Mouse (Mus musculus): ENCODE data around the gene Dcaf11.

Dcaf11 gene

DNA sequence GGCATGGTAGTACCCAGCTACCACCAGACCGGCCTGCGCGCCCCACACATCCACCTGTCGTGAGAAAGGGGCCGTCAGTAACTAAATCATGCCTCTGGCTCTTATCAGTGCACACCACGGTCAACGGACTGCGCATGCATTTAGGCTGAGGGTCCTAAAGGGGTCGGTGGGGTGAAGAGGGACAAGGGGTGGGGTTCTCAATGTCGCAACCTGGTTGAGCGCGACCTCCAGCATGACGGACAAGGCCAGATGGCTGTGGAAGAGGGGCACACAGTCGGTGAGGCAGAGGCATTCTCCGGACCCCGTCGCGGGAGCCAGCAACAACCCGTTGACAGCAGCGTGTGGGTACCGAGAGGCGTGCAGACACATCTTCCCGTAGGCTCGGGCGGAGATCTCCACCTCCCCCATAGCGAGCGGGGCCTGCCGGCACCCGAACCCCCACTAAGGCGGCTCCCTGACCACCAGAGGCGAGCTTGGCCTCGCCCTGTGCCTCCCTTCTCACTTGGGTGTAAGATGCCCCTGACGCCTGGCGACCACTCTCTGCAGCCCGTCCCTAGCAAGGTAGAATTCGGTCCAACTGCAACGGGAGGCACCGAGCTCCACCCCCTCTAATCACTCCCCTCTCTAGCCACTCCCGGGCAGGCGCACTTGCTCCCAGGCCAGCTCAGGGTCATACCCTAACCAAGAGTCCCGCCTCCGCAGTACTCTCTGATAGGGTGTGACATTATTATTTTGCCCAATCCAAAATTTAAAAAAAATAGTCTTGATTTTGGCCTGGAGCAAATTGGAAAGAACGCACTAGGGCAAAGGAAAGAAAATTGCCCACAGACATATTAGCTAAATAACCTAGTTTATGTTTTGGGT lies 25.1 kb downstream of the Dcaf11 start, which contains the start of gene Emc9:
Emc9 (minus strand) TSS at position 601 of the 864 bp plus-strand sequence.
- peak; percentile 80 for DNase-seq (ENCODE audit: inconsistent ontology term)

DNA sequence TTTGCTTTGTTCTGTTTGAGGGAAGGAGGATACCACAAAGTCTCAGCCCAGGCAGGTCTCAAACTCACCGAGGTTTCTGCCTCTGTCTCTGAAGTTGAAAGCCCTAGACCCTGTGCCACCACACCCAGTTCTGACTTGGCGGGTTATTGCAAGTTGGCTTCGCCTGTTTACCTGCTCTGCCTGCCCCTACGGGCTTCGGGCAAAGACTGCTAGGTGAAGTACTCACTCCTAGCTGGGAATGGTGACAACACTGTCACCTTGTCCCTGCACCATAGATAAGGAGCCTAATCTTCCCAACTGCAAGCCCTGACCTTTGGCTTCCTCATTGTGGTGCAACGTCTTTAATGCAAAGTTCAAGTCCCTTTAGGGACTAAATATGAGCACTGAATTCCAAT lies 25.8 kb downstream of the Dcaf11 start:
- no peak for DNase-seq (ENCODE audit: inconsistent ontology term)

DNA sequence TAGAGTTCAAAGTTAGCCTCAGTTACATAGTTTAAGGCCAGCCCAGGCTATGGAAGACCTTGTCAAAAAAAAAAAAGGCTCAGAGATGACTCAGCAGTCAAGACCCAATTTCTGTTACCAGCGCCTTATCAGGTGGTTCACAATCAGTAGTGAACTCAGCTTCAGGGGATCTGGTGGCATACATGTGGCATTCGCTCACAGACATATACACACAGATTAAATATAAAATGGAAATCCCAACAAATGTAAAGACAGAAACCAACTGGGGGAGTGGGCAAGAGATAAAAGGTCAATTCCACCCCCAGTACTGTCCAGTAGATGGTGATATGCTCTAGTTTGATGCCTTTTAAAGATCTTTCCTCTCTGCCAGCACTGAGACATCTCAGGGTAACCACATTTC lies 26.3 kb downstream of the Dcaf11 start:
- DNase-seq (ENCODE audit: inconsistent ontology term) = no peak

DNA sequence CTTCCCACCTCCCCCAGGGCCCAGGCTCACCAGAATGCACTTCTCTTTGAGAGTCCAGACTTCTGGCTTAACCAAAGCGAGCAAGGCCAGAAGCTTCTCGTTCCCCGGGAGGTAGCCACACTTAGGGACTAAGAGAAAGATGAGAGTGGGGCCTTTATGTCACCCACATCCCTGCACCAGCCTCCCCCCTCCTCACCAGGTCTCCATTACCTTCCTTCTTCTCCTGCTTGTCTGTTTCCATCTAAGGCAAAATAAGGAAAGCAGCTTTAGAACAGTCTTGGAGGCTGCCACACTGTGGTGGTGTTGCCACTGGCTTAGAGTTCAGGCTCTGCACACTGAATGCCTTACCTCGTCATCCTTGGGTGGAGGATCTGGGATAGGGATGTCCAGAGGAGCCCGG lies 29.5 kb downstream of the Dcaf11 start:
- DNase-seq (ENCODE audit: inconsistent ontology term) = no peak

DNA sequence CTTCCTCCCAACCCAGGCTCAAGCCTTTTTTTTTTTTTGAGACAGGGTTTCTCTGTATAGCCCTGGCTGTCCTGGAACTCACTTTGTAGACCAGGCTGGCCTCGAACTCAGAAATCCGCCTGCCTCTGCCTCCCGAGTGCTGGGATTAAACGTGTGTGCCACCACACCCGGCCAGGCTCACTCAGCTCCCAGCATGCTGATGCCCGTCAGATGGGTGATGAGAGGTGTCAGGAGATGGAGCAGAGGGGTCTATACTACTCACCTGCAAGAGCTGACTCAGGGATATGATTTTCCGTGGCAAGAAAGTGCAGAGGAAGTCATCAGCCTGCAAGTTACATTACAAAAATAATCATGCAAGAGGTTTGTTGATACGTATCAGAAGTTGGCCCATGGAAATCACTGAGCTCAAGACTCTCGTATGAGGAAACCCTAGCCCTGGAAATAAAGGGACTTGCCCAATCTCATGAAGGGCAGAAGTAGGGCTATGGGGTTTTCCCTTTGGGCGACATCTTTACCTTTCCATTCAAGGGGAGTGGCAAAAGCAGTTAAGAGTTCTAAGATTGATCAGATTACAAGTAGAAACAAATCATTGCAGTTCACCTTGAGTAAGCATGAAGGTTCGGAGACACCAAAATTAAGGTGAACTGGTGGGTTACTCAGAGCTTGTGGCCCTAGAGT lies 30.1 kb downstream of the Dcaf11 start:
- no peak for DNase-seq (ENCODE audit: inconsistent ontology term)

DNA sequence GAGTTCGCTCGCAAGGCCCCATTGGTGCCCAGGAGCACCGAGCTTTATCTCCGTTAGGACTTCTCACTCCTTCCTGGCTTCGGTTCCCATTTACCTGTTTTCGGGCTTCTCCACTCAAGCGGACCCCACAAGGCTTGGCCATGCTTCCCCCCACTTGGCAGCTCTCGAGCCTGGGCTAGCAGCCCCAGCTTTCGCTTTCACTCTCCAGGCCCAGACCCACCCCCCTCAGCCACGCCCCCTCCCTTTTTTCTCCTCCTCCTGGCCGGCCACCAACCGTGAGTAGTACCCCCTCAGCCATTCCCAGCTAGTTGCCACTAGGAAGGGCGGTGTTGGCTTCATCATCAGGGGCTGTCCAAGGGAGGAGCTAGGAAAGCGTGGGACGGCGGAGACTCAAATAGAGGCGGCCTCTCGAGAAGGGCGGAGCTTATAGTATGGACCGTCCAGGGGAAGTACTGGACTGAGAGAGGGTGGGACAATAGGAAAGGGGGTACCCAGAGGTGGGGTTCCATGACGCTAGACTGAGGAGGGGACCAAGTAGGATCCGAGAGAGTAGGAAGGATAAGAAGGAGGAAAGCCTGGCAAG lies 31.0 kb downstream of the Dcaf11 start, which contains the start of gene Psme2:
Psme2 (minus strand) TSS at position 366 of the 583 bp plus-strand sequence.
- DNase-seq (ENCODE audit: inconsistent ontology term) = peak; percentile 99

DNA sequence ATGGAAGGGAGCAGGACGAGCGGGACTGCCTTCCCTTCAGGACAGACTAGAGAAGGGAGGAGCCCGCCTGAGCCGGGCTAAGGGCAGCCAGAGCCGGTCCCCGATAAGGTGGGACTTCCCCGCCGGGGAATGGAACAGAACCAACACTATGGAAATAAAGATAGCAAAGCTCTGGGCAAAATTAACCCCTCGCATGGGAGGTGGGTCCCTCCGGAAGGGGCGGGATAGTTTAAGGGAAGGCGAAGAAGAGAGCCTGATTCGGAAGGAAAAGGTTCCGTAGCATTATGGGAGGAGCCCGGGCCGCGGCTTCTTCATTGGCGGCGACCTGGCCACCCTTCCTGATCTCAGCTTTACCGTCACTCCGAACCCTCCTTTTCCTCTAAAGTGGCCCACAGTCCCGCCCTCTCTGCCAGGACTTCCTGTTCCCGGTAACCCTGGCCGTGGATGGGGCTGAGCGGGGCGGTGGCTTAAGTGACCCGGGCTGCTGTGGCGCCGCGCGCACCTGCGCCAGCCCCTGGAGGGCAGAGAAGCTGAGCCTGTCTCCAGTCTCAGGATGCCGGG lies 31.6 kb downstream of the Dcaf11 start, which contains the start of gene Rnf31:
Rnf31 (plus strand) TSS at position 378 of the 561 bp plus-strand sequence.
- peak; percentile 97 for DNase-seq (ENCODE audit: inconsistent ontology term)

DNA sequence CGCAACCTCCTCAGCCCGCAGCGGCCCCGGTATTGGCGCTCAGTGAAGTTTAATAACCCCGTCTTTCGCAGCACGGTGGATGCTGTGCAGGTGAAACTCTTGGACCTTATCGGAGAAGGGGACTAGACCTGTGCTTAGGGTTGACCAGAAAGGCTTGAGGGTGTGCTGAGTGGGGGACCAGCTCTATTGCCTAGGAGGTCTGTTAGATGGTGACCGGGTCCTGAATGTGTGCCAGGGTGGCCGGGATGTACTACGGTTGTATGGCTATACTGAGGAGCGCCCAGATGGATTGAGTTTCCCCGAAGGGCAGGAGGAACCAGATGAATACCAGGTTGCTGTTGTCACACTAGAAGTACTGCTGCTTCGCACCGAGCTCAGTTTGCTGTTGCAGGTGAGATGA lies 32.4 kb downstream of the Dcaf11 start:
- no peak for DNase-seq (ENCODE audit: inconsistent ontology term)

DNA sequence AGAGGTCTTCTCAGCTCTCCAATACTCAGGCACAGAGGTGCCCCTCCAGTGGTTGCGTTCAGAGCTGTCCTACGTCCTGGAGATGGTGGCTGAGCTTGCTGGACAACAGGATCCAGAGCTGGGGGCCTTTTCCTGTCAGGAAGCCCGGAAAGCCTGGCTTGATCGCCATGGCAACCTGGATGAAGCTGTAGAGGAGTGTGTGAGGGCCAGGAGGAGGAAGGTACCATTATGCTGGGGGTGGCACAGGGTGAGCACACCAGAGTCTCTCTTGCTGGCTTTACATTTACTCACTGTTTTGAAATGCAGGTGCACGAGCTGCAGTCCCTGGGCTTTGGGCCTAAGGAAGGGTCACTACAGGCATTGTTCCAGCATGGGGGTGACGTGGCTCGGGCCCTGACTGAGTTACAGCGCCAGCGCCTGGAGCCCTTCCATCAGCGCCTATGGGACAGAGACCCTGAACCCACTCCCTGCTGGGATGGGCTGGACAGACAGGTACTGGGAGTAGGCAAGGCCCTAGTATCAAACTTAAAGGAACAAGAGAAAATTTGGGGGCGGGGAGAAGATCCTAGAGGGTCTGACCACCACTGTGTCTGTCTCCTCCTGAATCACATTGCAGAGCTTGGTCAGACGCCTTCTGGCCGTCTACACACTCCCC lies 36.4 kb downstream of the Dcaf11 start:
- DNase-seq (ENCODE audit: inconsistent ontology term) = no peak

DNA sequence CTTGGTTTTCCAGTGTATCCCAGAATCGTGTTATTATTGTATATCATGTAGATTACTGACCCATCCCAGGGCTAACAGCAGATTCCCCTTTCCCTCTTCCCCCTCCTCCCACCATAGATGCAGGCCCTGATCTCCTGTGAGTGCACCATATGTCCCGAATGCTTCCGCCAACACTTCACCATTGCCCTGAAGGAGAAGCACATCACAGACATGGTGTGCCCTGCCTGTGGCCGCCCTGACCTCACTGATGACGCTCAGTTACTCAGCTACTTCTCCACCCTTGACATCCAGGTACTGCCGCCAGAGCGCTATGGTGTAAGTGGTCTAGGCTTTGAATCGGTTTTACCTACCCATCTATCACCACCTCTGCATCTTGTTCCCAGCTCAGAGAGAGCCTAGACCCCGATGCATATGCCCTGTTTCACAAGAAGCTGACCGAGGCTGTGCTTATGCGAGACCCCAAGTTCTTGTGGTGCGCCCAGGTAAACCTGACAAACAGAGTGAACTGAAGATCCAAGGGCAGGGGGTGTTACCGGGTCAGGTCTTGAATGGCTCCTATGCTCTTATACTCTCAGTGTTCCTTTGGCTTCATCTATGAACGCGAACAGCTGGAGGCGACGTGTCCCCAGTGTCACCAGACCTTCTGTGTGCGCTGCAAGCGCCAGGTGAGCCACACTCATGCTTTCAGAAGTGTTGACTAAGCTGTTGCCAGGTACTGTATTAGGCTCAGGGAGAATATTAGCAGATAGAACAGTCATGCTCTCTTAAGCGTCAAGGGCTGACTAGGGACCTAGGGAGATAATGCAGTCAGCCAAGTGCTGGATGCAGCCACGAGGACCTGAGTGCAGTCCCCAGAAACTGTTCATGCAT lies 39.0 kb downstream of the Dcaf11 start:
- DNase-seq (ENCODE audit: inconsistent ontology term) = no peak

DNA sequence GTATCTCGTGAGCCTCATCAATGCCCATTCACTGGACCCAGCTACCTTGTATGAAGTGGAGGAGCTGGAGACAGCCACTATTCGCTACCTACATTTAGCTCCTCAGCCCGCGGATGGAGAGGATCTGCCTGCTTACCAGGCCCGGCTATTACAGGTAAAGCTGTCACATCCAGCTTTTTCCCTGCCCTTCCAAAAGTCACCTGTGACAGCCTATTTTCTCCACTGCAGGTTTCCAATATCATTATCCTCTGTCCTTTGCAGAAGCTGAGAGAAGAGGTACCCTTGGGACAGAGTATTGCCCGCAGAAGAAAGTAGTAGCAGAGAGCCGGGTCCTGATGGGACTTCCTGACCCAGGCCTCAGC lies 43.4 kb downstream of the Dcaf11 start, which contains the start of gene Irf9:
Irf9 (plus strand) TSS at position 301 of the 362 bp plus-strand sequence.
- no peak for DNase-seq (ENCODE audit: inconsistent ontology term)

DNA sequence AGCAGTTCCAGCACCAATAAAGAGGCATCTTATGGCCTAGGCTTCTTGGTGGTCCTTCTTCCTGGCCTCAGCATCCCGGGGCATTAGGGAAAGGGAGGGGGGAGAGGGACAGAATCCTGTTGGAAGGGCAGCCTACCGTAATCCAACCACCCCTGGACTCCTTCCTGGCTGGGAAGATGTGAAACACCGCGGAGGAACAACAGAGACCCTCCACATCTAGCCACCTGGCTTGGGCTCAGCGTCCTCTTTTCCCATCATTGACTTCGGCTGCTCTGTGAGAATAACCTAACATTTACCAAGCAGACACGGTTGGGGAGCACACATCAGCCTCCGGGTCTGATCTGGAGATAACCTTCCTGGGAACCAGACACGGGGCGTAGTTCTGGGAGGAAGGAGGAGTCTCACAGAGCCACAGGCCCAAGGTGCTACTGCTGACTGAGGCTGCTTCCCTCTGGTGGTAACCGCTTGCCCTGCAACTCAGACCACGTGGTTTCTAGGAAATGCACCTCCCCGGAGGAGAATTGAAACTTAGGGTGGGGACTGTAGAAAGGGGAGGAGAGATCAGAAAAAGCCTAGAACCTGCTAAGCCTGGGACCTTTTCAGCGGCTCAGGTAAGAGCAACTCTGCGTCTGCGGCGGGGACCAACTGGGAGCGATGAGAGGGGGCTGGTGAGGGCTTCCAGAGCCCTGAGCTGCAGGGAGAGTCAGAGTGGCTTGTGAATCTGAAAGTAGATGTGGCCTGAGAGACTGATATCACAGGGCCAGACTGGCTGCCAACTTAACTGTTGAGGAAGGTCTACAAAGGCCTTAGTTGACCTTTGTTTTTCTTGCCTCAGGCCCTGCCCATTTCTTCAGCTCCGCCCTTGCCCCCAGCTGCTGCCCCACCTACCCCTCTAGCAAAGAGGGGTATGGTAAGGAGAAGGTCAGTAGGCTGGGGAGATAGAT lies 44.1 kb downstream of the Dcaf11 start:
- DNase-seq (ENCODE audit: inconsistent ontology term) = peak; percentile 86

DNA sequence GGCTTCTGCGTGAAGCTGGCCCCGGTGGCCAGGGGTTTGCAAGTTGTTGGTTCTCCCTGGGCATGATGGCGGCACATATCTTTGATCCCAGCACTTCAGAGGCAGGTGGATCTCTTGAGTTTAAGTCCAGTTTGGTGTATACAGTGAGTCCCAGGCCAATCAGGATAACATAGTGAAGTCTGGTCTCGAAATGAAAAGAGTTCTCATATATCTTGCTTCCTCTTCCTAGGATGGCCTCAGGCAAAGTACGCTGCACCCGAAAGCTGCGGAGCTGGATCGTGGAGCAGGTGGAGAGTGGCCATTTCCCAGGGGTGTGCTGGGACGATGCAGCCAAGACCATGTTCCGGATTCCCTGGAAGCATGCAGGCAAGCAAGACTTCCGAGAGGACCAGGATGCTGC lies 45.0 kb downstream of the Dcaf11 start:
- no peak for DNase-seq (ENCODE audit: inconsistent ontology term)

DNA sequence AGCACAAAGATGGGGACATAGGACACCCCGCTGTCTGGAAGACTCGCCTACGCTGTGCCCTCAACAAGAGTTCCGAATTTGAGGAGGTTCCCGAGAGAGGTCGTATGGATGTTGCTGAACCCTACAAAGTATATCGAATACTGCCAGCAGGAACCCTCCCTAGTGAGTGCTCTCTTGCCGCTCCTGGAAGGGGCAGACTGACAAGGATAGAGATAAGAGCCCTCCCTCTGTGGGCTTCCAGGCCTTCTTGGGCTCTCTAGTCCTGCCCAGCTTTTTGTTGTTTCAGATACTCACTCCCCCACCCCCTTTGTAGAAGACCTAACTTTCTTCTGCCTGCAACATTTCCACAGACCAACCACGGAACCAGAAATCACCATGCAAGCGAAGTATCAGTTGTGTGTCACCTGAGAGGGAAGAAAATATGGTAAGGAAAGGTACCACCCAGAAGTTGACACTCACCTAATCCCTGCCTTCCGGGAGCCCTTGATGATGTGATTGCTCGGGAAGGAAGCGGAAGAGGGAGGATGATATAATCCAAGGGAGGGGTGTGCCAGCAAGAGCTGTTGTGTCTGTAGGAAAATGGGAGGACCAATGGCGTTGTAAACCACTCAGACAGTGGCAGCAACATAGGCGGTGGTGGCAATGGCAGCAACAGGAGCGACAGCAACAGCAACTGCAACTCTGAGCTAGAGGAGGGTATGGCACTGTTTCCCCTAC lies 46.1 kb downstream of the Dcaf11 start:
- no peak for DNase-seq (ENCODE audit: inconsistent ontology term)

DNA sequence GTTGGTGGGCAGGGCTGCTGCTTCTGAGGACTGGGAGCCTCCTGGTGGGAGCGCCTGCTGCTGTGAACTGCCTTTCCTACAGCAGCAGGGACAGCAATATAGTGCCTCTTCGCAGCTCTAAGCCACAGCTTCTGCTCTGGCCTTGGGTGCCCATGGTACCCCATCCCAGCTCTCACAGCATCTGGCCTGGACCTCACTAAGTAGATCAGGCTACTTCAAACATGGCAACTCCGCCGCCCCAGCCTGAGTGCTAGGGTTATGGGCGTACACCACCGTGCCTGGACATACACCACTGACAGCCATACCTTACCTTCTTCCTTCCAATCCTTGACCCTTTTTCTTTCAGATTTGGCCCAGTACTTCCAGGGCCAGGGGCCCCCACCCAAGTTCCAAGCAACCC lies 48.5 kb downstream of the Dcaf11 start:
- DNase-seq (ENCODE audit: inconsistent ontology term) = no peak

DNA sequence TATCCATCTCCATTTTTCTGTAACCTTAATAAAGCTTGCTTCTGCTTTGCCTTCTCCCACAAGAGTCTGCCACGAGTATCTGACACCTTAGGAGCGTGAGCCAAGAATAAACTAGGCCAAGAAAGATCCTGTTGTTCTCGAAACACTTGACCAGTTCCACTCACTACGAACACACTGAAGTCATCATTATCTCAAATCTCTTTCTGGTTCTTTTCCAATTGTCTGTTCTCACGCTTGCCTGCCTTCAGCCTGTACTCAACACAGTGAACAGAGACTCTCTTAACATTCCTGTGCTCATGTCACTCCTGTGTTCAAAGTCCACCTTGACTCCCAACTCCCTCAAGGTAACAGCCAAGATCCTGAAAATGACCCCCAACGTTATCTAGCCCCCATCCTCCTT lies 53.5 kb downstream of the Dcaf11 start:
- DNase-seq (ENCODE audit: inconsistent ontology term) = no peak

DNA sequence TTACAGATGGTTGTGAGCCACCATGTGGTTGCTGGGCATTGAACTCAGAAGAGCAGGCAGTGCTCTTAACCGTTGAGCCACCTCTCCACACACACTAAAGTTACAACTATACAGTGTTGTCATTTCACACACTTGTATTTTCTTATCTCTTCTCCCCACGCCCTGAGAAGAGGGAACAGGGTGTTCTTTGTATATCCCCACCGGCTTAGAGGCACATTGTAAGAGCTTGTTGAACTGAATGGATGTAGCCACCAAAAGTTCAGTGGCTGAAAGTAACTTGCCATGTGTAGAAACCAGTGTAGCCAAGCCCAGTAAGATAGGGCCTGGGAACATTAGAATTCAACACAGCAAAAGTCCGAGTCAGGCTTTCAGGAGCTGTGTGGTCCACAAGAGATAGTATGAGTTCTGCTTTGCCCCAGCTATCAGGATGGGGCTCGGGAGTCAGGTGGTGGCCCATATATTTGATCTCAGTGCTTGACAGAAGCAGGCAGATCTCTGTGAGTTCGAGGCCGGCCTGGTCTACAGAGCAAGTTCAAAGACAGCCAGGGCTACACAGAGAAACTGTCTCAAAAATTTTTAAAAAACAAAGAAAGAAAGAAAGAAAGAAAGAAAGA lies 54.9 kb downstream of the Dcaf11 start:
- no peak for DNase-seq (ENCODE audit: inconsistent ontology term)

DNA sequence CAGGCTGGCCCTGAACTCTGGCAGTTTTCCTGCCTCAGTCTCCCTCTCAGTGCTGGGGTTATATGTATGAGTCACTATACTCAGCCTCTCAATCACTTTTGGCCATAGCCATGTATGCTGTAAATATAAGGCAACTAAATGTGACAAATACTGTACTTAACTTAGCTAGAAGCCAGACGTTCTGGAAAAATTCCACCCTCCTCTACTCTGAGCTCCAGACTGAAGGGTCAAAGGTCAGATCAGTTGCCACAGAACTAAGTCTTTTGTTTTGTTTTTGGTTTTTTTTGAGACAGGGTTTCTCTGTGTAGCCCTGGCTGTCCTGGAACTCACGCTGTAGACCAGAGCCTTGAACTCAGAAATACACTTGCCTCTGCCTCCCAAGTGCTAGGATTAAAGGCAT lies 56.1 kb downstream of the Dcaf11 start:
- DNase-seq (ENCODE audit: inconsistent ontology term) = no peak
